Mouse (Mus musculus) lung, embryonic 15.5 days (tissue): ENCODE results near the gene Mynn. TPM values are rescaled to one million over a fixed set of nuclear protein-coding genes. Genes with fewer than 3 reads are reported as not detected.

ENCODE experiments used
- ATAC-seq: fragments of 200-750 bp; cut with Nextera tagmentation; 2 replicates; pipeline ENCODE4 v1.8.0; 2017; ENCODE audit warnings: moderate number of reproducible peaks, borderline replicate concordance; ENCODE audit not compliant: low FRiP score, low TSS enrichment; ENCODE audit errors: extremely low read depth
- H3K27ac ChIP-seq: fragments of 300-500 bp; sonication (generic); 2 replicates; pipeline ENCODE4 v1.5.1; 2015; ENCODE audit warnings: moderate library complexity, mild to moderate bottlenecking, inconsistent platforms
- H3K27me3 ChIP-seq: fragments of 300-500 bp; sonication (generic); 2 replicates; pipeline ENCODE4 v1.6.1; 2015; ENCODE audit warnings: inconsistent platforms
- H3K36me3 ChIP-seq: fragments of 300-500 bp; sonication (generic); 2 replicates; pipeline ENCODE4 v1.6.1; 2015; ENCODE audit warnings: inconsistent platforms
- H3K4me1 ChIP-seq: fragments of 300-500 bp; sonication (generic); 2 replicates; pipeline ENCODE4 v1.6.1; 2015; ENCODE audit warnings: inconsistent platforms
- H3K4me2 ChIP-seq: fragments of 300-500 bp; sonication (generic); 2 replicates; pipeline ENCODE4 v1.6.1; 2015; ENCODE audit warnings: inconsistent platforms, mild to moderate bottlenecking, moderate library complexity
- H3K4me3 ChIP-seq: fragments of 300-500 bp; sonication (generic); 2 replicates; pipeline ENCODE4 v1.5.1; 2015; ENCODE audit warnings: mild to moderate bottlenecking, inconsistent platforms
- H3K9ac ChIP-seq: fragments of 300-500 bp; sonication (generic); 2 replicates; pipeline ENCODE4 v1.6.1; 2015; ENCODE audit warnings: inconsistent platforms
- H3K9me3 ChIP-seq: fragments of 300-500 bp; sonication (generic); 2 replicates; pipeline ENCODE4 v1.6.1; 2016; ENCODE audit warnings: inconsistent platforms
- WGBS: fragments of 180-500 bp; shearing (Covaris S2); methylation state at CpG from one replicate; pipeline ENCODE4 v1.1.7; 2015; 5-methylcytosine and 5-hydroxymethylcytosine counted together
- polyA plus RNA-seq: library from polyadenylated mRNA; unstranded; fragments of >200 nt; fragmentation: Nextera tagmentation; extraction: Ambion mirVana; gene quantifications from 2 replicates; pipeline ENCODE4 v1.2.1, GENCODE M21; 2015

Mynn gene
- polyA plus RNA-seq, 1 experiment from 2014 or later = 31.7 TPM

- Histone ChIP-seq H3K9ac (0 out of 2 replicates have a peak within 1 kb of the TSS, but pooled peaks have one; percentile 8), H3K4me1 (peaks cover 23% of the 10 kb centered on the region), H3K9me3 (no peaks in the 10 kb centered on the region), H3K4me3 (peak within 1 kb of the TSS; percentile 58), H3K27ac (peak within 1 kb of the TSS; percentile 27; the same call in 1 of the 2 replicates), H3K36me3 (0 out of 2 replicates have a peak, but pooled peaks cover 4% of the 10 kb centered on the region), H3K27me3 (no peaks in the 10 kb centered on the region; the same call in 1 of the 2 replicates), H3K4me2 (peak within 1 kb of the TSS; percentile 87)
- 1% methylated on average over 32 of the region's 32 CpGs for WGBS
- no peak for ATAC-seq
Measured at GRCm38 (mm10) chr3:30599711-30600545, 1.9 kb upstream of the Mynn start, which contains the start of gene Actrt3. Gene Actrt3, minus strand, starts transcription at chr3:30599939.

DNA sequence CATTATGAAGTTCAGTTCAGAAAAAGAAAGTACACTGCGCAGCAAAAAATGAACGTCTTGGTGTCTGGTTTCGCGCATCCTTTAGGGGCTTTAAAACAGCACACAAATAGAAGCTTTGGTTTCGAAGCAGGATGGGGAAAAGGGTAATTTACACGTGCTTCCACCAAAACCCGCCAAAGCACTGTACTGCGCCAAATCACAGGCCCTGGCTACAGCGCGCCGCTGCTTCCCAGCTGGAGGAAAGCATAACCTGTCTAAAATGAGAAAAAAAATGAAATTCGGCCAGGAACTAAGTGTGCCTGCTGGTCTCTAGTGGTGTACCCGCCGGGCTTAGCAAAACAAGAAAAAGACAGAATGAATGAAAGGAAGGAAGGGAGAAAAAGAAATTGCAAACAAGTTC is 1.1 kb upstream of the Mynn start:
- H3K36me3 ChIP-seq = peaks cover 6% of the 10 kb centered on the region; the same call in 1 of the 2 replicates
- peaks cover 19% of the 10 kb centered on the region for H3K4me1 ChIP-seq
- peak overlapping the region; percentile 27; the same call in 1 of the 2 replicates for H3K27ac ChIP-seq
- under 1% methylated on average over 14 of the region's 14 CpGs for WGBS
- peak overlapping the region; percentile 87 for H3K4me2 ChIP-seq
- H3K27me3 ChIP-seq = no peaks in the 10 kb centered on the region; the same call in 1 of the 2 replicates
- peak overlapping the region; percentile 58 for H3K4me3 ChIP-seq
- H3K9ac ChIP-seq = 0 out of 2 replicates have a peak overlapping the region, but pooled peaks have one; percentile 8
- ATAC-seq = 0 out of 2 replicates have a peak, but pooled peaks have one; percentile 6
- no peaks in the 10 kb centered on the region for H3K9me3 ChIP-seq

DNA sequence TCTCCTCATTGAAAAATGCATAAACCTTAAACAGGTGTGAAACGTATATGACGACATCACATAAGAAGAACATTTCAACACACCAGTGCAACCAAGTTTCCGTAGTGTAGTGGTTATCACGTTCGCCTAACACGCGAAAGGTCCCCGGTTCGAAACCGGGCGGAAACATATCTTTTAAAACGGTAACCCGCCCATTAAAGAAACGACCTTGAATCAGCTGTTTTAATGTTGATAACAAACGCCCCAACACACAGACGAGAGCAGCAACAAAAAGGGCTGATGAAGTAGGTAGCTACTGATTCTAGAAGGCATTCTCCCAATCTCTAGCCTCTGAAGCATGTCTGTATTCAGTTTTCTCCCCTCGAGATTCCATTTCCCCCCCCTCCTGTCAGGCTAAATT is 690 bp upstream of the Mynn start:
- peak overlapping the region; percentile 62 for H3K27ac ChIP-seq
- H3K27me3 ChIP-seq = no peaks in the 10 kb centered on the region; the same call in 1 of the 2 replicates
- H3K9me3 ChIP-seq = no peaks in the 10 kb centered on the region
- under 1% methylated on average over 17 of the region's 17 CpGs for whole genome bisulfite sequencing
- no peak overlapping the region for H3K9ac ChIP-seq
- H3K4me2 ChIP-seq = peak overlapping the region; percentile 87
- peak overlapping the region; percentile 58 for H3K4me3 ChIP-seq
- ATAC-seq = peak; percentile 12; the same call in 1 of the 2 replicates
- H3K36me3 ChIP-seq = peaks cover 10% of the 10 kb centered on the region; the same call in 1 of the 2 replicates
- H3K4me1 ChIP-seq = peaks cover 15% of the 10 kb centered on the region

- Histone ChIP-seq H3K4me1 (peaks cover 15% of the 10 kb centered on the region), H3K36me3 (peaks cover 10% of the 10 kb centered on the region; the same call in 1 of the 2 replicates), H3K9me3 (no peaks in the 10 kb centered on the region), H3K27ac (peak overlapping the region; percentile 91), H3K27me3 (no peaks in the 10 kb centered on the region; the same call in 1 of the 2 replicates), H3K4me2 (peak overlapping the region; percentile 87), H3K4me3 (peak overlapping the region; percentile 58), H3K9ac (peak overlapping the region; percentile 57; the same call in 1 of the 2 replicates)
- ATAC-seq = no peak
- 1% methylated on average over 13 of the region's 13 CpGs for WGBS
Measured at GRCm38 (mm10) chr3:30601610-30602064, 228 bp upstream of the Mynn start.

DNA sequence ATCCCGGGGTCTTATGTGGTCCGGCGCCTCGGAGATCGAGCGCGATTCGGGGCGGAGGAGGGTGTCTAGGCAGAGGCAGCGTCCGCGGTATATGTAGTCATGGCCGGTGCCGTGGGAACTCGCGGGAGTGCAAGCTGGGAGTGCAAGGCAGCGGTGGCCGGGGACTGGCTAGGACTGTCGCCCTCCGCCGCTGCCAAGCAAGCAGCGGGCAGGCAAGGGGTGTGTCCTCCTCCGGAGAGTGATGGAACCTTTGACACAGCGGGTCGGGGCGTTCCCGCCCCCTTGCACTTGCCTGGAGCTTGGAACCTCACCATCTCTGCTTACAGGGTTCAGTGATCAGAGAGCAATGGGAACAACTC is 854 bp downstream of the Mynn start:
- peaks cover 15% of the 10 kb centered on the region for H3K4me1 ChIP-seq
- H3K9me3 ChIP-seq = no peaks in the 10 kb centered on the region
- H3K27ac ChIP-seq = peak overlapping the region; percentile 91
- peak overlapping the region; percentile 87 for H3K4me2 ChIP-seq
- peak overlapping the region; percentile 58 for H3K4me3 ChIP-seq
- H3K9ac ChIP-seq = peak overlapping the region; percentile 57
- peak; percentile 53 for ATAC-seq
- WGBS = under 1% methylated on average over 27 of the region's 27 CpGs
- peaks cover 18% of the 10 kb centered on the region for H3K36me3 ChIP-seq
- H3K27me3 ChIP-seq = no peaks in the 10 kb centered on the region; the same call in 1 of the 2 replicates

GRCm38 (mm10) chr3:30603256-30603655 is 1.4 kb downstream of the Mynn start:
- Histone ChIP-seq H3K4me2 (peak overlapping the region; percentile 87), H3K9me3 (no peaks in the 10 kb centered on the region), H3K27ac (no peak overlapping the region), H3K36me3 (peaks cover 23% of the 10 kb centered on the region), H3K27me3 (no peaks in the 10 kb centered on the region; the same call in 1 of the 2 replicates), H3K4me3 (peak overlapping the region; percentile 58), H3K4me1 (peaks cover 15% of the 10 kb centered on the region), H3K9ac (peak overlapping the region; percentile 57)
- 34% methylated on average over 10 of the region's 10 CpGs for WGBS
- ATAC-seq = no peak

DNA sequence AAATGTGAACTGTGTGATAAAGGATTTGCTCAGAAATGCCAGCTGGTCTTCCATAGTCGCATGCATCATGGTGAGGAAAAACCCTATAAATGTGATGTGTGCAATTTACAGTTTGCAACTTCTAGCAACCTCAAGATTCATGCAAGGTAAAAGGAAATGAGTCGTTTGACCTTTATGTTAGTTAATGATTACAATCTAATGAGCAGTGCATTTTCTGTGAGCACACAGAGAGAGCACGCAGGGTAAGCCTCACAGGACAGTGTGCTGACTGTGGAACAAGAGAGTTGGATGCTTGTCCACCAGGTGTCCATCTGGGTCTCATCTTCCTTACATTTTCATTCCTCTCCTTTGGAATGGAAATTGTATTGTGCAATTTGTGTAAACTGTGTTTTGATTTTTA is 7.1 kb downstream of the Mynn start:
- Histone ChIP-seq H3K4me3 (no peak overlapping the region), H3K4me2 (no peak overlapping the region), H3K36me3 (peaks cover 62% of the 10 kb centered on the region), H3K9me3 (no peaks in the 10 kb centered on the region), H3K27ac (no peak overlapping the region), H3K27me3 (no peaks in the 10 kb centered on the region), H3K9ac (no peak overlapping the region), H3K4me1 (no peaks in the 10 kb centered on the region)
- ATAC-seq = no peak
- 90% methylated on average over 3 of the region's 3 CpGs for WGBS

DNA sequence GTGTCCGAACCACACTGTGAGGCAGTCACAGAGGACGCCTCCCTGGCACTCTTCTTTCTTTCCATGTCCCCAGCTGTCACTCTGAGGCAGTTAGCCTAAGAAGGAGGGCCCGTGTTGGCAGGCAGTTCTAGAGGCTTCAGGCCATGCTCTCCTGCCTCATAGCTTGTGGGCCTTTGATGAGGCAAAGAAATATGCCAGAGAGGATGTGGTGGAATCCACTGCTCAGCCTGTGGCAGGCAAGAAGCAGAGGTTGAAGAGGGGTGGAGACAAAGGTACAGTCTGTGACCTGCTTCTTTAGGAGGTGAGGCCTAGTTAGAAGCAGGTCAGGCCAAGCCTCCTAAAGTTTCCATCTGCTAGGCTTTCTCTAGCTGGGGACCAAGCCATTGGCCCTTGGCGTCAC is 9.1 kb downstream of the Mynn start:
- no peak overlapping the region for H3K27ac ChIP-seq
- no peak overlapping the region for H3K4me3 ChIP-seq
- ATAC-seq = no peak
- H3K4me2 ChIP-seq = no peak overlapping the region
- no peaks in the 10 kb centered on the region for H3K27me3 ChIP-seq
- H3K9ac ChIP-seq = no peak overlapping the region
- H3K36me3 ChIP-seq = peaks cover 66% of the 10 kb centered on the region
- 89% methylated on average over 4 of the region's 4 CpGs for WGBS
- H3K9me3 ChIP-seq = no peaks in the 10 kb centered on the region
- no peaks in the 10 kb centered on the region for H3K4me1 ChIP-seq

DNA sequence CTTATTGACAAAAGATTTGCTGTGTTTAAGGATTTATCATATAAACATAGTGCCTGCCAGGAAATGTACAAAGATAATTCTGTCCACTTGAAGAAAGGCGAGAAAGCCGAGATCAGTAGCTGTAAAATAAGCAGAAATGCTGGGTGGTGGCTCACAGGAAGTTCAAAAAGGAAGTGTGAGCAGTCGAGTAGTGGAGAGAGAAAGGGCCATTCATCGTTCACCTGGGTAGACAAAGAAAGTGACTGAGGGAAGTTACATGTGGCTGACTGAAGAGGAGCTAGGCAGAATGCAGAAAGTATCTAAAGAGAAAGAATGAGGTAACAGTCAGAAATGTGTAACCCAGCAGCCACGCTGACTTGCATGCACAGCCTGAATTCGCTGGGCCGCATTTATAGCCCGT is 18.3 kb downstream of the Mynn start:
- Histone ChIP-seq H3K4me1 (no peaks in the 10 kb centered on the region), H3K36me3 (peaks cover 28% of the 10 kb centered on the region), H3K9me3 (no peaks in the 10 kb centered on the region), H3K9ac (no peak overlapping the region), H3K27ac (no peak overlapping the region), H3K4me3 (no peak overlapping the region), H3K4me2 (no peak overlapping the region), H3K27me3 (no peaks in the 10 kb centered on the region)
- 52% methylated on average over 8 of the region's 8 CpGs for WGBS
- ATAC-seq = no peak

- no peaks in the 10 kb centered on the region for H3K9me3 ChIP-seq
- no peak overlapping the region for H3K4me3 ChIP-seq
- H3K36me3 ChIP-seq = no peaks in the 10 kb centered on the region
- H3K27me3 ChIP-seq = no peaks in the 10 kb centered on the region
- no peaks in the 10 kb centered on the region for H3K4me1 ChIP-seq
- ATAC-seq = no peak
- no peak overlapping the region for H3K9ac ChIP-seq
- no peak overlapping the region for H3K4me2 ChIP-seq
- WGBS = 55% methylated on average over 3 of the region's 3 CpGs
- H3K27ac ChIP-seq = no peak overlapping the region
Measured at GRCm38 (mm10) chr3:30633681-30634080, 31.8 kb downstream of the Mynn start.

DNA sequence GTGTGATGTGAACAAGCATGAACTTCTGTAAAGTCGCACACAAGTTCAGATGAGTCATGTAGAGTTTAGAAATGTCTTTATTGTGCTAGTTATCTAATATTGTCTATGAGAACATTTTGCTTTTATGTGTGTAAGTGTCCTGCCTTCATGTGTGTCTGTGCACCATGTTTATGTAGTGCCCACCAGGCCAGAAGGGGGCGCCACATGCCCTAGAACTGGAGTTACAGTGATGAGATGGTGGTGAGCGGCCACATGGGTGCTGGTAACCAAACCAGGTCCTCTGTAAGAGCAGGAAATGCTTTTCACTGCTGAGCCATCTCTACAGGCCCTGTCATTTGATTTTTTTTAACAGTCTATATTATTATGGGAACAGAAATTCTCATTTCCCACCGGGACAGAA is 33.8 kb downstream of the Mynn start:
- no peaks in the 10 kb centered on the region for H3K36me3 ChIP-seq
- H3K4me3 ChIP-seq = no peak overlapping the region
- H3K9me3 ChIP-seq = no peaks in the 10 kb centered on the region
- no peak overlapping the region for H3K27ac ChIP-seq
- H3K9ac ChIP-seq = no peak overlapping the region
- no peaks in the 10 kb centered on the region for H3K27me3 ChIP-seq
- ATAC-seq = no peak
- no peaks in the 10 kb centered on the region for H3K4me1 ChIP-seq
- H3K4me2 ChIP-seq = no peak overlapping the region
- 75% methylated on average over 4 of the region's 4 CpGs for WGBS

GRCm38 (mm10) chr3:30644207-30644606 is 42.3 kb downstream of the Mynn start, which contains the start of gene Lrriq4:
Gene Lrriq4, plus strand, starts transcription at chr3:30644507.
- Histone ChIP-seq H3K4me2 (no peak within 1 kb of the TSS), H3K9me3 (no peaks in the 10 kb centered on the region), H3K4me3 (no peak within 1 kb of the TSS), H3K27ac (no peak within 1 kb of the TSS), H3K4me1 (peaks cover 7% of the 10 kb centered on the region; the same call in 1 of the 2 replicates), H3K9ac (no peak within 1 kb of the TSS), H3K36me3 (no peaks in the 10 kb centered on the region), H3K27me3 (peaks cover 5% of the 10 kb centered on the region; the same call in 1 of the 2 replicates)
- ATAC-seq = no peak
- 62% methylated on average over 2 of the region's 2 CpGs for WGBS
